Mouse (Mus musculus): Measurements from ENCODE around the gene Ubr2.
A peak's percentile ranks its signal among the peaks of the same experiment; 100 is the strongest.

The Ubr2 gene

DNA sequence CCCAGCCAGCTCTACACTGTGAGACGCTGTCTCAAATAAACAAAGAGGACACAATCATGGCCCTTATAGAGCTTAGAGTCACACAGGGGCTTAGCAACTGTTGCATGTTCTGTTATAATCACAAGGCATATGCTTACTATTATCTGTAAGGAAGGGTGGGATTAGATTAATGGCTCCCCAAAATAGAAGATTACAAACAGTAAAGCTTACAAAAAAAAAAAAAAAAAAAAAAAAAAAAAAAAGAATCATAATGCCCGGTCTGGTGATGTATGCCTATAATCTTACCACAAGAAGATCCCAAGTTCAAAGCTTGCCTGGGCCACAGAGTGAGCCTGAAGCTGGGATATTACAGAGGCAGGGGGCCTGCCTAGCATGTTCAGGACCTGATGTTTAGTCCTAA is 130.0 kb downstream of the Ubr2 start:
- no peak for DNase-seq (ENCODE audit: low spot score)

- peak; percentile 91 for DNase-seq (ENCODE audit: low spot score)
These were observed 130.5 kb downstream of the Ubr2 start for GRCm38 (mm10) chr17:46879841-46880311.
